Comparison of ENCODE assay signal across 8 mouse cellular contexts in genomic region chr14:30008733-30009575, GRCm38 (mm10). TPM values are rescaled to one million over a fixed set of nuclear protein-coding genes. Genes with fewer than 3 reads are reported as not detected.
DNase-seq lines count a peak whose midpoint lies in the region; ATAC-seq lines count a peak whose summit lies in the region.

TSS of gene Il17rb (minus strand) at chr14:30008896.
TSS of gene Chdh (plus strand) at chr14:30009023.

- peak; percentile 61 for ATAC-seq in forebrain, embryonic 16.5 days
- peak; percentile 57; the same call in 1 of the 2 replicates for ATAC-seq in hindbrain, embryonic 14.5 days (ENCODE audit: low FRiP score)
- ATAC-seq in megakaryocyte-erythroid progenitor cell, adult 5-6 weeks (replicated peaks; ENCODE audit: low FRiP score, low TSS enrichment, poor library complexity, severe bottlenecking), result peak; percentile 87
- ATAC-seq in stomach, embryonic 16.5 days (ENCODE audit: insufficient read depth, low FRiP score), result peak; percentile 85

- DNase-seq in adrenal gland, adult 18-20 months (ENCODE audit: low spot score in 2 of 2), result peak; percentile 51 to 58
- peak; percentile 20 for DNase-seq in cerebellum, adult 11-12 months
- no peak for DNase-seq in hindbrain, embryonic 14.5 days (ENCODE audit: low spot score)
- peak; percentile 68 for DNase-seq in limb, embryonic 10.5 days (ENCODE audit: low spot score)
- DNase-seq in spleen, adult 12 weeks (ENCODE audit: low spot score), result no peak

- peaks cover 15% of the 10 kb centered on the region for H3K4me1 ChIP-seq in forebrain, embryonic 16.5 days (replicated peaks; ENCODE audit: control insufficient read depth, insufficient read depth, low read length)
- peaks cover 10% of the 10 kb centered on the region; the same call in 1 of the 2 replicates for H3K4me1 ChIP-seq in hindbrain, embryonic 14.5 days (replicated peaks; ENCODE audit: control insufficient read depth, insufficient read depth, low read length)
- H3K4me1 ChIP-seq in limb, embryonic 10.5 days, result peaks cover 25% of the 10 kb centered on the region
- H3K4me1 ChIP-seq in stomach, embryonic 16.5 days (ENCODE audit: control insufficient read depth, insufficient read depth, low read length), result 0 out of 2 replicates have a peak, but pooled peaks cover 16% of the 10 kb centered on the region

- H3K27me3 ChIP-seq in forebrain, embryonic 16.5 days (replicated peaks; ENCODE audit: control insufficient read depth, insufficient read depth, low read length), result no peaks in the 10 kb centered on the region
- H3K27me3 ChIP-seq in hindbrain, embryonic 14.5 days (ENCODE audit: control insufficient read depth, insufficient read depth, low read length), result peaks cover 22% of the 10 kb centered on the region
- H3K27me3 ChIP-seq in limb, embryonic 10.5 days (ENCODE audit: low read depth, poor library complexity, severe bottlenecking), result peaks cover 41% of the 10 kb centered on the region
- H3K27me3 ChIP-seq in stomach, embryonic 16.5 days (ENCODE audit: control insufficient read depth, insufficient read depth, low read length), result no peaks in the 10 kb centered on the region

- H3K27ac ChIP-seq in forebrain, embryonic 16.5 days (ENCODE audit: low read length), result no peak within 1 kb of the TSS
- no peak within 1 kb of the TSS for H3K27ac ChIP-seq in hindbrain, embryonic 14.5 days
- peak within 1 kb of the TSS; percentile 63; the same call in 1 of the 2 replicates for H3K27ac ChIP-seq in limb, embryonic 10.5 days
- peak within 1 kb of the TSS; percentile 30; the same call in 1 of the 2 replicates for H3K27ac ChIP-seq in stomach, embryonic 16.5 days (ENCODE audit: low read length)

- no peaks in the 10 kb centered on the region for H3K36me3 ChIP-seq in forebrain, embryonic 16.5 days (ENCODE audit: control insufficient read depth, insufficient read depth)
- no peaks in the 10 kb centered on the region for H3K36me3 ChIP-seq in hindbrain, embryonic 14.5 days (replicated peaks; ENCODE audit: control insufficient read depth, insufficient read depth)
- no peaks in the 10 kb centered on the region for H3K36me3 ChIP-seq in limb, embryonic 10.5 days
- H3K36me3 ChIP-seq in stomach, embryonic 16.5 days (ENCODE audit: control insufficient read depth, insufficient read depth, low read length), result no peaks in the 10 kb centered on the region

- peak within 1 kb of the TSS; percentile 87 for H3K4me2 ChIP-seq in forebrain, embryonic 16.5 days (ENCODE audit: low read length)
- peak within 1 kb of the TSS; percentile 85 for H3K4me2 ChIP-seq in hindbrain, embryonic 14.5 days (replicated peaks)
- peak within 1 kb of the TSS; percentile 68 for H3K4me2 ChIP-seq in stomach, embryonic 16.5 days (ENCODE audit: low read depth, low read length)

- H3K9ac ChIP-seq in forebrain, embryonic 16.5 days (replicated peaks; ENCODE audit: low read depth, low read length), result peak within 1 kb of the TSS; percentile 59
- peak within 1 kb of the TSS; percentile 56 for H3K9ac ChIP-seq in hindbrain, embryonic 14.5 days
- H3K9ac ChIP-seq in stomach, embryonic 16.5 days (ENCODE audit: low read length), result peak within 1 kb of the TSS; percentile 40

- H3K4me3 ChIP-seq in forebrain, embryonic 16.5 days (replicated peaks; ENCODE audit: low read length), result peak within 1 kb of the TSS; percentile 49
- H3K4me3 ChIP-seq in hindbrain, embryonic 14.5 days (replicated peaks; ENCODE audit: low read length), result peak within 1 kb of the TSS; percentile 41
- H3K4me3 ChIP-seq in limb, embryonic 10.5 days, result peak within 1 kb of the TSS; percentile 57
- H3K4me3 ChIP-seq in stomach, embryonic 16.5 days (replicated peaks; ENCODE audit: low read length), result peak within 1 kb of the TSS; percentile 41

- H3K9me3 ChIP-seq in forebrain, embryonic 16.5 days (ENCODE audit: control insufficient read depth, low read length), result no peaks in the 10 kb centered on the region
- no peaks in the 10 kb centered on the region for H3K9me3 ChIP-seq in hindbrain, embryonic 14.5 days (ENCODE audit: control insufficient read depth, low read length)
- H3K9me3 ChIP-seq in limb, embryonic 10.5 days (replicated peaks), result no peaks in the 10 kb centered on the region
- H3K9me3 ChIP-seq in stomach, embryonic 16.5 days (replicated peaks; ENCODE audit: control insufficient read depth, low read length), result no peaks in the 10 kb centered on the region

- 9% methylated on average over 54 of the region's 54 CpGs for WGBS in forebrain, embryonic 16.5 days
- WGBS in hindbrain, embryonic 14.5 days, result 10% methylated on average over 54 of the region's 54 CpGs
- 8% methylated on average over 54 of the region's 54 CpGs for WGBS in limb, embryonic 10.5 days
- WGBS in stomach, embryonic 16.5 days, result 9% methylated on average over 54 of the region's 54 CpGs

RNA-seq across cellular contexts. Expression of gene Il17rb, which starts in this region (rescaled TPM):
- 1 to 10 TPM in 1 of 2 experiments, under 1 TPM in 1; 0.73 to 2.1 TPM for total RNA-seq in adrenal gland, adult 18-20 months (2021)
- polyA plus RNA-seq in forebrain, embryonic 16.5 days (2015; fragmentation: Nextera tagmentation; extraction: Ambion mirVana), result 1.3 and 2.2 TPM in 2 replicates
- polyA plus RNA-seq in hindbrain, embryonic 14.5 days (2014; fragmentation: Nextera tagmentation; extraction: Ambion mirVana), result 1.7 and 2.7 TPM in 2 replicates
- polyA plus RNA-seq in limb, embryonic 10.5 days (2016; fragmentation: Nextera tagmentation; extraction: Ambion mirVana), result 0.69 and 1.4 TPM in 2 replicates
- total RNA-seq in megakaryocyte-erythroid progenitor cell, adult 5-6 weeks (2014; fragmentation: Nextera tagmentation), result 0.17 TPM in 1 of 2 replicates, not detected in the other
- total RNA-seq in megakaryocyte-erythroid progenitor cell, adult 5-6 weeks (2017), result not detected in 2 replicates
- 1.8 and 2.0 TPM in 2 replicates for polyA plus RNA-seq in stomach, embryonic 16.5 days (2015; fragmentation: Nextera tagmentation; extraction: Ambion mirVana)

RNA-seq across cellular contexts. Expression of gene Chdh, which starts in this region (rescaled TPM):
- total RNA-seq in adrenal gland, adult 18-20 months (2021), result 10 to 100 TPM; 11.1 to 27.5 TPM
- polyA plus RNA-seq in forebrain, embryonic 16.5 days (2015; fragmentation: Nextera tagmentation; extraction: Ambion mirVana), result 0.12 and 0.66 TPM in 2 replicates
- polyA plus RNA-seq in hindbrain, embryonic 14.5 days (2014; fragmentation: Nextera tagmentation; extraction: Ambion mirVana), result 0.60 and 0.64 TPM in 2 replicates
- polyA plus RNA-seq in limb, embryonic 10.5 days (2016; fragmentation: Nextera tagmentation; extraction: Ambion mirVana), result 0.05 TPM in 1 of 2 replicates, not detected in the other
- 0.11 and 0.84 TPM in 2 replicates for total RNA-seq in megakaryocyte-erythroid progenitor cell, adult 5-6 weeks (2014; fragmentation: Nextera tagmentation)
- 0.14 and 1.0 TPM in 2 replicates for total RNA-seq in megakaryocyte-erythroid progenitor cell, adult 5-6 weeks (2017)
- polyA plus RNA-seq in stomach, embryonic 16.5 days (2015; fragmentation: Nextera tagmentation; extraction: Ambion mirVana), result 1.2 and 1.4 TPM in 2 replicates

Comparison
In these comparisons a context has a peak if more than half of its experiments do, and no peak if none do; other contexts are left out.
1. RNA of gene Chdh (total RNA-seq): 11.1 to 27.5 TPM in adrenal gland, adult 18-20 months; 0.11 to 1.0 TPM in megakaryocyte-erythroid progenitor cell, adult 5-6 weeks; every median in the first group is over 4 times any median in the second.
2. DNase-seq: peak in adrenal gland, adult 18-20 months (2 of 2), cerebellum, adult 11-12 months (single experiment) and limb, embryonic 10.5 days (single experiment); none in hindbrain, embryonic 14.5 days (single experiment) and spleen, adult 12 weeks (single experiment).
3. H3K27ac ChIP-seq: peak in limb, embryonic 10.5 days (single experiment) and stomach, embryonic 16.5 days (single experiment); none in forebrain, embryonic 16.5 days (single experiment) and hindbrain, embryonic 14.5 days (single experiment).
4. Peak in every context shown above with its lines, with median percentiles within 50 percentile points of each other: ATAC-seq, H3K4me2 ChIP-seq, H3K4me3 ChIP-seq and H3K9ac ChIP-seq.